In genomic region chr11:117655292-117656076, GRCm38 (mm10) we compare ENCODE assay signal across 7 mouse cellular contexts. TPM values are rescaled to one million over a fixed set of nuclear protein-coding genes. Genes with fewer than 3 reads are reported as not detected.
A peak's percentile ranks its signal among the peaks of the same experiment; 100 is the strongest.
DNase-seq lines count a peak whose midpoint lies in the region; ATAC-seq lines count a peak whose summit lies in the region.

No protein-coding gene starts in this region.

- H3K36me3 ChIP-seq in intestine, embryonic 14.5 days (ENCODE audit: control insufficient read depth, insufficient read depth, low read length) = no peaks in the 10 kb centered on the region
- no peaks in the 10 kb centered on the region for H3K36me3 ChIP-seq in midbrain, embryonic 10.5 days

- no peaks in the 10 kb centered on the region for H3K9me3 ChIP-seq in intestine, embryonic 14.5 days (ENCODE audit: control insufficient read depth, low read length)
- no peaks in the 10 kb centered on the region for H3K9me3 ChIP-seq in midbrain, embryonic 10.5 days (replicated peaks)

- DNase-seq in adrenal gland, adult 8-10 months = peak; percentile 20
- peak; percentile 64 for DNase-seq in embryo, embryonic 10 days (ENCODE audit: low spot score)
- peak; percentile 56 for DNase-seq in gastrocnemius, postnatal 10 days
- peak; percentile 81 for DNase-seq in intestine, embryonic 14.5 days (ENCODE audit: low spot score)
- peak; percentile 77 to 84 for DNase-seq in left cerebral cortex, postnatal 25 days (ENCODE audit: low spot score in 2 of 2)
- DNase-seq in midbrain, embryonic 10.5 days (ENCODE audit: low spot score) = peak; percentile 69
- DNase-seq in spleen, adult 18-20 months = peak; percentile 37 to 51

- peak overlapping the region; percentile 94 for H3K9ac ChIP-seq in intestine, embryonic 14.5 days (ENCODE audit: low read length)

- intact Hi-C loops in left cerebral cortex, postnatal 25 days (cut with DNase I) = loop anchor here (2.0 kb wide), 2 partner anchors 27 to 173 kb away; no protein-coding TSS in a partner anchor

- H3K27ac ChIP-seq in intestine, embryonic 14.5 days (ENCODE audit: low read depth) = peak overlapping the region; percentile 91
- peak overlapping the region; percentile 97 for H3K27ac ChIP-seq in midbrain, embryonic 10.5 days (replicated peaks)

- no peaks in the 10 kb centered on the region for H3K27me3 ChIP-seq in intestine, embryonic 14.5 days (replicated peaks; ENCODE audit: control insufficient read depth, insufficient read depth, low read length)
- peaks cover 28% of the 10 kb centered on the region for H3K27me3 ChIP-seq in midbrain, embryonic 10.5 days (ENCODE audit: low read depth, poor library complexity, severe bottlenecking)

- WGBS in intestine, embryonic 14.5 days = under 1% methylated on average over 68 of the region's 80 CpGs
- under 1% methylated on average over 80 of the region's 80 CpGs for WGBS in midbrain, embryonic 10.5 days

- no peak for ATAC-seq in intestine, embryonic 14.5 days (replicated peaks; ENCODE audit: low FRiP score, low TSS enrichment, low read depth)

- peaks cover 37% of the 10 kb centered on the region for H3K4me1 ChIP-seq in intestine, embryonic 14.5 days (replicated peaks; ENCODE audit: control insufficient read depth, insufficient read depth, low read length)
- H3K4me1 ChIP-seq in midbrain, embryonic 10.5 days = peaks cover 58% of the 10 kb centered on the region

- peak overlapping the region; percentile 74 for H3K4me2 ChIP-seq in intestine, embryonic 14.5 days (ENCODE audit: low read length)

- H3K4me3 ChIP-seq in intestine, embryonic 14.5 days (ENCODE audit: low read depth, low read length) = peak overlapping the region; percentile 68
- H3K4me3 ChIP-seq in midbrain, embryonic 10.5 days = peak overlapping the region; percentile 93

RNA-seq across cellular contexts. Expression of gene Tnrc6c, which starts 1.4 kb away (rescaled TPM):
- total RNA-seq in adrenal gland, adult 8-10 months (2022) = 10 to 100 TPM; 22.3 to 41.0 (median 31.9) TPM
- 10 to 100 TPM; 20.5 to 25.8 TPM for total RNA-seq in gastrocnemius, postnatal 10 days (2021)
- polyA plus RNA-seq in intestine, embryonic 14.5 days (2014; fragmentation: Nextera tagmentation; extraction: Ambion mirVana) = 12.6 and 13.8 TPM in 2 replicates
- 10 to 100 TPM; 53.4 to 55.2 TPM for total RNA-seq in left cerebral cortex, postnatal 25 days (2021)
- 9.4 and 12.4 TPM in 2 replicates for polyA plus RNA-seq in midbrain, embryonic 10.5 days (2016; fragmentation: Nextera tagmentation; extraction: Ambion mirVana)

Comparison
In these comparisons a context has a peak if more than half of its experiments do, and no peak if none do; other contexts are left out.
1. DNase-seq: peak in every context shown above with its lines; median percentile 81 in intestine, embryonic 14.5 days; 80 in left cerebral cortex, postnatal 25 days; 69 in midbrain, embryonic 10.5 days; 64 in embryo, embryonic 10 days; 56 in gastrocnemius, postnatal 10 days; 44 in spleen, adult 18-20 months; 20 in adrenal gland, adult 8-10 months.